Mouse (Mus musculus): ENCODE measurements around the gene Rtca. TPM values are rescaled to one million over a fixed set of nuclear protein-coding genes. Genes with fewer than 3 reads are reported as not detected.

Gene Rtca
- total RNA-seq, 1 experiment, result 50.4 TPM

DNA sequence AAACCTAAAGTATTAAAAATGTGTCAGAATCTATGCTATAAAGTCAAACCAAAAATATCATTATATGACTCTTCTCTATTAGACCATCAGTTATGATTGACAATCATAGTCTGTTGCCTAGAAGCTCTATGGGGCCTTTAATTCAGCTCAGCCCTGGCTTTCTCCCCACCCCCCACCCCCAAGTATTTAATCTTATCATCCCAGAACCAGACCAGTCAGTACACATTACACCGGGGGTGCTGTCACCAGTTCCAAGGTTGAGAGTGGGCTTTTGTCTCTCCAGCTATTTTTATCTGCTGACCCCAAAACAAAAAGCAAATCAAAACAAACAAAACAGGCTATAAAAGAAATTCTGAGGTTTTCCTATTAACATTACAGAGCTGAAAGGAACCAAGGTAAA, 53.5 kb downstream of the Rtca start:
- in situ Hi-C loops (cut with MboI; ENCODE audit: low sequenced_read_pairs in 2 of 2, unreplicated experiment in 2 of 2), result no loop called here
- Histone ChIP-seq H3K36me3 (ENCODE audit: control insufficient read depth, insufficient read depth, low read length, poor library complexity, severe bottlenecking) (no peaks in the 10 kb centered on the region), H3K9me3 (ENCODE audit: control insufficient read depth, insufficient read depth, low read depth, low read length) (no peaks in the 10 kb centered on the region), H3K27ac (ENCODE audit: insufficient read depth, low read depth, low read length, poor library complexity, severe bottlenecking) (no peak overlapping the region), H3K4me3 (ENCODE audit: insufficient read depth in 1 of 2, low read depth in 1 of 2, low read length in 2 of 2, poor library complexity in 1 of 2, severe bottlenecking in 1 of 2) (no peak overlapping the region), H3K9ac (ENCODE audit: insufficient read depth, low read depth, low read length, poor library complexity, severe bottlenecking) (no peak overlapping the region), H3K4me1 (ENCODE audit: control insufficient read depth in 2 of 2, insufficient read depth in 2 of 2, low read length in 2 of 2, poor library complexity in 1 of 2) (no peaks in the 10 kb centered on the region)
- no peak for DNase-seq (ENCODE audit: low read depth, low spot score)
- TF ChIP-seq ZC3H11A (IDR thresholded peaks at IDR 0.05; ENCODE audit: borderline replicate concordance, low read depth, low read length) (no peak), ZNF384 (IDR thresholded peaks at IDR 0.05; ENCODE audit: low read depth, low read length) (no peak), CHD2 (IDR thresholded peaks at IDR 0.05; ENCODE audit: low read depth, low read length) (no peak), HCFC1 (IDR thresholded peaks at IDR 0.05; ENCODE audit: borderline replicate concordance, insufficient read depth, low read length) (no peak), MAFK (IDR thresholded peaks at IDR 0.05; ENCODE audit: insufficient read depth, low read depth, low read length) (no peak)

- in situ Hi-C loops (cut with MboI; ENCODE audit: low sequenced_read_pairs in 2 of 2, unreplicated experiment in 2 of 2), result no loop called here
- TF ChIP-seq HCFC1 (IDR thresholded peaks at IDR 0.05; ENCODE audit: borderline replicate concordance, insufficient read depth, low read length) (no peak), MAFK (IDR thresholded peaks at IDR 0.05; ENCODE audit: insufficient read depth, low read depth, low read length) (no peak), ZC3H11A (IDR thresholded peaks at IDR 0.05; ENCODE audit: borderline replicate concordance, low read depth, low read length) (no peak), ZNF384 (IDR thresholded peaks at IDR 0.05; ENCODE audit: low read depth, low read length) (no peak), CHD2 (IDR thresholded peaks at IDR 0.05; ENCODE audit: low read depth, low read length) (no peak)
- Histone ChIP-seq H3K4me1 (ENCODE audit: control insufficient read depth in 2 of 2, insufficient read depth in 2 of 2, low read length in 2 of 2, poor library complexity in 1 of 2) (no peaks in the 10 kb centered on the region), H3K27ac (ENCODE audit: insufficient read depth, low read depth, low read length, poor library complexity, severe bottlenecking) (no peak overlapping the region), H3K9ac (ENCODE audit: insufficient read depth, low read depth, low read length, poor library complexity, severe bottlenecking) (no peak overlapping the region), H3K9me3 (ENCODE audit: control insufficient read depth, insufficient read depth, low read depth, low read length) (no peaks in the 10 kb centered on the region), H3K4me3 (ENCODE audit: insufficient read depth in 1 of 2, low read depth in 1 of 2, low read length in 2 of 2, poor library complexity in 1 of 2, severe bottlenecking in 1 of 2) (no peak overlapping the region), H3K36me3 (ENCODE audit: control insufficient read depth, insufficient read depth, low read length, poor library complexity, severe bottlenecking) (no peaks in the 10 kb centered on the region)
- no peak for DNase-seq (ENCODE audit: low read depth, low spot score)
Observed at GRCm38 (mm10) chr3:116450741-116451140, 57.3 kb downstream of the Rtca start.

GRCm38 (mm10) chr3:116444327-116444726, 63.7 kb downstream of the Rtca start:
- no peaks in the 10 kb centered on the region for H3K9me3 ChIP-seq (ENCODE audit: control insufficient read depth, insufficient read depth, low read depth, low read length)
- no peak for TF ChIP-seq ZNF384 (IDR thresholded peaks at IDR 0.05; ENCODE audit: low read depth, low read length)
- TF ChIP-seq HCFC1 (IDR thresholded peaks at IDR 0.05; ENCODE audit: borderline replicate concordance, insufficient read depth, low read length), result no peak
- no peaks in the 10 kb centered on the region for H3K4me1 ChIP-seq (ENCODE audit: control insufficient read depth in 2 of 2, insufficient read depth in 2 of 2, low read length in 2 of 2, poor library complexity in 1 of 2)
- in situ Hi-C loops (cut with MboI; ENCODE audit: low sequenced_read_pairs in 2 of 2, unreplicated experiment in 2 of 2), result no loop called here
- no peak overlapping the region for H3K9ac ChIP-seq (ENCODE audit: insufficient read depth, low read depth, low read length, poor library complexity, severe bottlenecking)
- no peaks in the 10 kb centered on the region for H3K36me3 ChIP-seq (ENCODE audit: control insufficient read depth, insufficient read depth, low read length, poor library complexity, severe bottlenecking)
- no peak overlapping the region for H3K27ac ChIP-seq (ENCODE audit: insufficient read depth, low read depth, low read length, poor library complexity, severe bottlenecking)
- H3K4me3 ChIP-seq (ENCODE audit: insufficient read depth in 1 of 2, low read depth in 1 of 2, low read length in 2 of 2, poor library complexity in 1 of 2, severe bottlenecking in 1 of 2), result no peak overlapping the region
- DNase-seq (ENCODE audit: low read depth, low spot score), result no peak

- in situ Hi-C loops (cut with MboI; ENCODE audit: low sequenced_read_pairs in 2 of 2, unreplicated experiment in 2 of 2), result no loop called here
- H3K27ac ChIP-seq (ENCODE audit: insufficient read depth, low read depth, low read length, poor library complexity, severe bottlenecking), result no peak overlapping the region
- H3K4me1 ChIP-seq (ENCODE audit: control insufficient read depth in 2 of 2, insufficient read depth in 2 of 2, low read length in 2 of 2, poor library complexity in 1 of 2), result no peaks in the 10 kb centered on the region
- H3K9ac ChIP-seq (ENCODE audit: insufficient read depth, low read depth, low read length, poor library complexity, severe bottlenecking), result no peak overlapping the region
- no peaks in the 10 kb centered on the region for H3K9me3 ChIP-seq (ENCODE audit: control insufficient read depth, insufficient read depth, low read depth, low read length)
- no peak for DNase-seq (ENCODE audit: low read depth, low spot score)
- TF ChIP-seq ZNF384 (IDR thresholded peaks at IDR 0.05; ENCODE audit: low read depth, low read length) (0 out of 2 replicates have a peak, but pooled peaks have one; percentile 26), CHD2 (IDR thresholded peaks at IDR 0.05; ENCODE audit: low read depth, low read length) (no peak)
- H3K36me3 ChIP-seq (ENCODE audit: control insufficient read depth, insufficient read depth, low read length, poor library complexity, severe bottlenecking), result no peaks in the 10 kb centered on the region
- H3K4me3 ChIP-seq (ENCODE audit: insufficient read depth in 1 of 2, low read depth in 1 of 2, low read length in 2 of 2, poor library complexity in 1 of 2, severe bottlenecking in 1 of 2), result no peak overlapping the region
Observed at GRCm38 (mm10) chr3:116442788-116443187, 65.2 kb downstream of the Rtca start.

- no peak for DNase-seq (ENCODE audit: low read depth, low spot score)
- Histone ChIP-seq H3K36me3 (ENCODE audit: control insufficient read depth, insufficient read depth, low read length, poor library complexity, severe bottlenecking) (no peaks in the 10 kb centered on the region), H3K4me1 (ENCODE audit: control insufficient read depth in 2 of 2, insufficient read depth in 2 of 2, low read length in 2 of 2, poor library complexity in 1 of 2) (no peaks in the 10 kb centered on the region), H3K27ac (ENCODE audit: insufficient read depth, low read depth, low read length, poor library complexity, severe bottlenecking) (no peak overlapping the region), H3K9me3 (ENCODE audit: control insufficient read depth, insufficient read depth, low read depth, low read length) (no peaks in the 10 kb centered on the region), H3K4me3 (ENCODE audit: insufficient read depth in 1 of 2, low read depth in 1 of 2, low read length in 2 of 2, poor library complexity in 1 of 2, severe bottlenecking in 1 of 2) (no peak overlapping the region), H3K9ac (ENCODE audit: insufficient read depth, low read depth, low read length, poor library complexity, severe bottlenecking) (no peak overlapping the region)
- no peak for TF ChIP-seq CHD2 (IDR thresholded peaks at IDR 0.05; ENCODE audit: low read depth, low read length)
- TF ChIP-seq ZNF384 (IDR thresholded peaks at IDR 0.05; ENCODE audit: low read depth, low read length), result no peak
- TF ChIP-seq MAFK (IDR thresholded peaks at IDR 0.05; ENCODE audit: insufficient read depth, low read depth, low read length), result no peak
- no peak for TF ChIP-seq HCFC1 (IDR thresholded peaks at IDR 0.05; ENCODE audit: borderline replicate concordance, insufficient read depth, low read length)
- TF ChIP-seq ZC3H11A (IDR thresholded peaks at IDR 0.05; ENCODE audit: borderline replicate concordance, low read depth, low read length), result no peak
- in situ Hi-C loops (cut with MboI; ENCODE audit: low sequenced_read_pairs in 2 of 2, unreplicated experiment in 2 of 2), result no loop called here
Observed at GRCm38 (mm10) chr3:116441518-116442205, 66.3 kb downstream of the Rtca start.
